9 mouse cellular contexts compared by ENCODE assay signal in genomic region chr9:52678839-52679215, GRCm38 (mm10). TPM values are rescaled to one million over a fixed set of nuclear protein-coding genes. Genes with fewer than 3 reads are reported as not detected.
DNase-seq lines count a peak whose midpoint lies in the region; ATAC-seq and TF ChIP-seq lines count a peak whose summit lies in the region.
"Had no signal": no experiment of that assay in that cellular context is flagged by ENCODE, and none has a peak within 500 bp of the region (broad histone marks: within the 10 kb centered on the region; RNA-seq: fewer than 3 reads in every experiment).

No protein-coding gene starts in this region.

- WGBS in forebrain, embryonic 10.5 days = 2% methylated on average over 10 of the region's 10 CpGs
- 0% methylated on average over 10 of the region's 10 CpGs for WGBS in hindbrain, postnatal 0 days
- WGBS in neural tube, embryonic 12.5 days = 1% methylated on average over 10 of the region's 10 CpGs

- H3K27ac ChIP-seq in forebrain, embryonic 10.5 days = no peak overlapping the region; the same call in 1 of the 2 replicates
- peak overlapping the region; percentile 90 for H3K27ac ChIP-seq in hindbrain, postnatal 0 days
- no peak overlapping the region for H3K27ac ChIP-seq in neural tube, embryonic 12.5 days

- ATAC-seq in hindbrain, postnatal 0 days = peak; percentile 41
- peak; percentile 29; the same call in 1 of the 2 replicates for ATAC-seq in neural tube, embryonic 12.5 days (ENCODE audit: low FRiP score, low read depth)
- ATAC-seq: Patski had no signal

- 0 out of 2 replicates have a peak, but pooled peaks have one; percentile 15 for TF ChIP-seq CTCF in hindbrain, postnatal 0 days (IDR thresholded peaks at IDR 0.05; ENCODE audit: low read depth)

- peak; percentile 10 to 18 for DNase-seq in layer of hippocampus, postnatal 14 days (ENCODE audit: low spot score in 2 of 2)
- no peak for DNase-seq in layer of hippocampus, adult 11-12 months (ENCODE audit: low spot score)
- DNase-seq in forebrain, embryonic 10.5 days (ENCODE audit: extremely low spot score, low spot score) = peak; percentile 14
- no peak for DNase-seq in hindbrain, postnatal 0 days (ENCODE audit: low spot score)
- no peak for DNase-seq in frontal cortex, postnatal 14 days (ENCODE audit: low spot score in 2 of 2)
- no peak for DNase-seq in left cerebral cortex, adult 11 months (ENCODE audit: low spot score)
- DNase-seq in gastrocnemius, postnatal 14 days = no peak

- intact Hi-C loops in gastrocnemius, postnatal 14 days (cut with DNase I; ENCODE audit: low total_unique reads) = no loop called here

- peak overlapping the region; percentile 83 for H3K4me2 ChIP-seq in hindbrain, postnatal 0 days (ENCODE audit: low read depth, low read length)
- H3K4me2 ChIP-seq in neural tube, embryonic 12.5 days (replicated peaks) = peak overlapping the region; percentile 83

- H3K4me3 ChIP-seq in forebrain, embryonic 10.5 days = peak overlapping the region; percentile 64
- H3K4me3 ChIP-seq in hindbrain, postnatal 0 days (ENCODE audit: low read length) = peak overlapping the region; percentile 59
- peak overlapping the region; percentile 50 for H3K4me3 ChIP-seq in neural tube, embryonic 12.5 days

- peaks cover 60% of the 10 kb centered on the region for H3K27me3 ChIP-seq in forebrain, embryonic 10.5 days (ENCODE audit: poor library complexity, severe bottlenecking)
- H3K27me3 ChIP-seq in hindbrain, postnatal 0 days (ENCODE audit: insufficient read depth, low read length) = no peaks in the 10 kb centered on the region; the same call in 1 of the 2 replicates
- peaks cover 37% of the 10 kb centered on the region for H3K27me3 ChIP-seq in neural tube, embryonic 12.5 days (replicated peaks)

- peak overlapping the region; percentile 76 for H3K9ac ChIP-seq in hindbrain, postnatal 0 days (replicated peaks; ENCODE audit: low read length)
- peak overlapping the region; percentile 64 for H3K9ac ChIP-seq in neural tube, embryonic 12.5 days

- peaks cover 30% of the 10 kb centered on the region for H3K4me1 ChIP-seq in forebrain, embryonic 10.5 days
- H3K4me1 ChIP-seq in hindbrain, postnatal 0 days (ENCODE audit: insufficient read depth, low read length) = peaks cover 8% of the 10 kb centered on the region; the same call in 1 of the 2 replicates
- H3K4me1 ChIP-seq in neural tube, embryonic 12.5 days = peaks cover 23% of the 10 kb centered on the region

- no peaks in the 10 kb centered on the region for H3K36me3 ChIP-seq in forebrain, embryonic 10.5 days (replicated peaks)
- no peaks in the 10 kb centered on the region for H3K36me3 ChIP-seq in hindbrain, postnatal 0 days (ENCODE audit: insufficient read depth, low read length)
- no peaks in the 10 kb centered on the region for H3K36me3 ChIP-seq in neural tube, embryonic 12.5 days

- H3K9me3 ChIP-seq in forebrain, embryonic 10.5 days = no peaks in the 10 kb centered on the region
- no peaks in the 10 kb centered on the region for H3K9me3 ChIP-seq in hindbrain, postnatal 0 days (ENCODE audit: low read length)
- no peaks in the 10 kb centered on the region for H3K9me3 ChIP-seq in neural tube, embryonic 12.5 days

RNA-seq across cellular contexts. Expression of gene AI593442, which starts 0.8 kb away (rescaled TPM):
- total RNA-seq in layer of hippocampus, postnatal 14 days (2021) = 100 to 1,000 TPM in 1 of 2 experiments, 10 to 100 TPM in 1; 88.6 to 110 TPM
- polyA plus RNA-seq in forebrain, embryonic 10.5 days (2016; fragmentation: Nextera tagmentation; extraction: Ambion mirVana) = 0.19 and 0.28 TPM in 2 replicates
- 41.0 and 42.1 TPM in 2 replicates for total RNA-seq in hindbrain, postnatal 0 days (2014; rRNA removed)
- polyA plus RNA-seq in hindbrain, postnatal 0 days (2015; fragmentation: Nextera tagmentation; extraction: Ambion mirVana) = 101 and 102 TPM in 2 replicates
- 6.5 and 9.7 TPM in 2 replicates for polyA plus RNA-seq in neural tube, embryonic 12.5 days (2016; fragmentation: Nextera tagmentation; extraction: Ambion mirVana)
- total RNA-seq in gastrocnemius, postnatal 14 days (2021) = under 1 TPM; 0.16 TPM
- polyA plus RNA-seq: Patski had no signal

Comparison
In these comparisons a context has a peak if more than half of its experiments do, and no peak if none do; other contexts are left out.
1. DNase-seq: peak in layer of hippocampus, postnatal 14 days (2 of 2) and forebrain, embryonic 10.5 days (single experiment); none in layer of hippocampus, adult 11-12 months (single experiment), hindbrain, postnatal 0 days (single experiment), frontal cortex, postnatal 14 days (0 of 2), left cerebral cortex, adult 11 months (single experiment) and gastrocnemius, postnatal 14 days (single experiment).
2. RNA of gene AI593442, which starts 0.8 kb away (total RNA-seq): 88.6 to 110 TPM in layer of hippocampus, postnatal 14 days and 41.0 to 42.1 TPM in hindbrain, postnatal 0 days; 0.16 TPM in gastrocnemius, postnatal 14 days; every median in the first group is over 10 times any median in the second.
3. Peak in every context shown above with its lines, with median percentiles within 50 percentile points of each other: H3K4me3 ChIP-seq.